Mouse (Mus musculus) kidney, adult 11 months (tissue): ENCODE results near the gene Rnf222.
A peak's percentile ranks its signal among the peaks of the same experiment; 100 is the strongest.

Experiments used
- DNase-seq: peaks from one replicate; pipeline ENCODE4 v3.0.0; 2022

The Rnf222 gene

DNA sequence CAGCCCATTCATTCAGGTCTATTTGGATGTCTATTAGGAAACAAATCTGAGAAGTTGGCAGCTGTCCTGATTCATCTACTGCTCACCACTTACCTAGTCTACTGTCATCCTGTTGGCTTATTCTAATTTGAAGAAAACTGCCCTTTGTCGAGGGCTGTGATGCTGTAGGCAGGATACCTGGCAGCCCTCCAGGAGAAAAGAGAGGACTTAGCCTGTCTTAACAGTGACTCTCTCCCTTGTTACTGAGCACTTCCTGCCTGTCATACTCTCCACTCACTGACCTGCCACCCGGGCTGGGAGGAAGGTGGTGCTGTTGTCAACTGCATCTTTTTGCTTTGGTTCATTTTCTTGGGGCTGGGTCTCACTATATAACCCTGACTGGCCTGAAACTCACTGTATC, 2.3 kb downstream of the Rnf222 start:
- no peak for DNase-seq

DNA sequence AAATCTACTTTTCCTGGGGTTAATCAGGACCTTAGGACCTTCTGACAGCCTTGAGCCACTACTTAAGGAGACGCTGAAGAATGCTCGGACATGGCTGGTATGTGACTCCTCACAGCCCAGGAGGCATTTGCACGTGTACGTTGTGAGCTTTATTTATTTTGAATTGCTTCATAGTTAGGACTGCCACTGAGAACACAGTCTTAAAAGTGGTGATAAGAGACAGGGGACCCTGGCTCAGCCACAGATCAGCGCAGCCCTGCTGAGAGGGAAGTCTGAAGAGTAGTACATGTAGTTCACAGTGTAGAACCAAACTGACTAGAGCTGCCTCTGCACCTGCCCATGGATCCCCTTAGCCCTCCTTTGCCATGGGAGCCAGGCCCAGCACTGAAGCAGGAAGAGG, 3.5 kb downstream of the Rnf222 start:
- no peak for DNase-seq

DNA sequence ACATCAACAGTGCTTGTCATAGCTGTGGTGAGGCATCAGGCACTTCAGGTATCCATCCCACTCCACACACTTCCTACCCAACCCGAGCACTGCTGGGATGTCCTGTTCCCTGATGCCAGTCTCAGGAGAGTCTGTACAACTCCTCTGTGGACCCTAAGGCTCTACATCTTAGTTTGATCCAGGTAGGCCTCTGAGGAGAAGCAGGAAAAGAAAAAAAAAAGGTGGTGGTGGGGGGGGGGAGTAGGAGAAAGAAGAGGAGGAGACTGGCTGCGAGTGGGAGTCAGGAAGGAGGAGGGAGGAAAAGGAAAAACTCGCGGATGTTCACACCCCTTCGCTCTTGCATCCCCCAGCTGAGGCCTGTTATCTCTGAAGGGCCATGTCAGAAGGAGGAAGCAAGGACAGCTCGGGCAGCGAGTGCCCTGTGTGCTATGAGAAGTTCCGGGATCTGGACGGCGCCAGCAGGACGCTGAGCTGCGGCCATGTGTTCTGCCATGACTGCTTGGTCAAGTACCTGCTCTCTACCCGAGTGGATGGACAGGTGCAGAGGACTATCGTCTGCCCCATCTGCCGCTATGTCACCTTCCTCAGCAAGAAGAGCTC, 4.0 kb downstream of the Rnf222 start:
- DNase-seq, result no peak

DNA sequence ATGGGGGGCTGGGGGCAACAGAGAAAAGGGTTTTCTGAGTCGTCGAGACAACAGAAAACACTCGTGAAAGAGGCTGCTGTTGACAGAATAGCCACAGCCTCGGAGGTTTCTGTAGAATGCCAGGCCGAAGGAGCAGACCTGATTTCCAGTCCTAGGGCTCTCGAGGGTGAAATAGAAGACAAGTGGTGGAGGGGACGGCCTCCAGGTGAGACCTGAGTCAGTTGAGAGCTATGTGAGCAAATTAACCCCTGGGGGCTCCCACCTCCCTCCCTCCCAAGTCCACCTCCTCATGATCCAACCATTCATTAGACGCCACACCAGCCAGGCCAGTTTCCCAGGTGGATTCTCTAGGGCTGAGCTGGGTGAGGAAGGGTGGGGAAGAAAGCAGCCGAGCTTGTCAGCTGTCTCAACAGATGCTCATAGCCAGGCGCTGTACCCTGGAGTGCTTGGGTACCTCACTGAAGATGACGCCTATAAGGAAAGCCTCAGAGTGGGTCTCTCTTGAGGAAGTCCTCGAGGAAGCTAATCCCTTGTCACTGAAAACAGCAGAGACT, 5.6 kb downstream of the Rnf222 start:
- no peak for DNase-seq

DNA sequence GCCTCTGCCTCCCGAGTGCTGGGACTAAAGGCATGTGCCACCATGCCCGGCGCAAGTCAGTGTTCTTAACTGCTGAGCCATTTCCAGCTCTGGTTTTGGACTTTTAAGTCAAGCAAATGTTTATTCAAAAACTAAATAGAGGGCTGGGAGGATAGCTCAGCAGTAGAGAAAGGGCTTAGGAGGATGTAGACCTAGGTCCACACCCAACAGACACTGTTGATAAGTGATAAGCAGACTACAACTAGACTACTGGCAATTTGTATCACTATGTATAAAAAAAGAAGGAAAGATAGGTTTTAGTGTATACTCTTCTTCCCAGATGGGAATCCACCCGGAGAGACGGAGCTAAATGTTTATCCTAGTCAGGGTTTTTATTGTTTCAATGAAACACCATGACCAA, 7.9 kb downstream of the Rnf222 start:
- DNase-seq, result no peak

DNA sequence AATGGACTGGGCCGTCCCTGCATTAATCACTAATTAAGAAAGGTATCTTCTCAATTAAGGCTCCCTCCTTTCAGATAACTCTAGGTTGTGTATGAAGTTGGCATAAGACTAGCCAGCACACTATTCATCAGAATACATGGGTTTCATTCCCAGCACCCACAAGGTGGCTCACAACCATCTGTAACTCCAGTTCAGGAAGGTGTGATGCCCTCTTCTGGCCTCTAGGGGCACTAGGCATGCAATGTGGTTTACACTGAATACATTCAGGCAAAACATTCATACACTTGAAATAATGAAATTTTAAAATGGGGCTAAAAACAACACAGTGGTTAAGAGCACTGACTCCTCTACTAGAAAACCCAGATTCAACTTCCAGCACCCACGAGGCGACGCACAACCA, 8.8 kb downstream of the Rnf222 start:
- DNase-seq, result no peak

DNA sequence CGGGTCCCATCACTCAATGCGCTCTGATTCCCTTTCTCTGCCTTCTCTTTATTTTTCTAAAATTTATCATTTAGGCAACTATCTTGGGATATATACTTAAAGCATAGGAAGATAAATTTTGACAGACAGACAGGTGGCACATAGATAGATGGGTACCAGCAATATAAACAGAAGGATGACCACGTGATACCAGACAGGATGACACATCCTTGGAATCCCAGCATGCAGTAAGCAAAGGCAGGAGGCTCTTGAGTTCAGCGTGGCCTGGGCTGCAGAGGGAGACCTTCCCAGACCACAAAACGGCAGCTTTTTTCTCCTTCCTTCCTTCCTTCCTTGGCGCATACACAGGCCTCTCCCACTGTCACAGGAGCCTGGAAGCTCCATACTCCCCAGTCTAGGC, 9.5 kb downstream of the Rnf222 start:
- DNase-seq, result no peak

DNA sequence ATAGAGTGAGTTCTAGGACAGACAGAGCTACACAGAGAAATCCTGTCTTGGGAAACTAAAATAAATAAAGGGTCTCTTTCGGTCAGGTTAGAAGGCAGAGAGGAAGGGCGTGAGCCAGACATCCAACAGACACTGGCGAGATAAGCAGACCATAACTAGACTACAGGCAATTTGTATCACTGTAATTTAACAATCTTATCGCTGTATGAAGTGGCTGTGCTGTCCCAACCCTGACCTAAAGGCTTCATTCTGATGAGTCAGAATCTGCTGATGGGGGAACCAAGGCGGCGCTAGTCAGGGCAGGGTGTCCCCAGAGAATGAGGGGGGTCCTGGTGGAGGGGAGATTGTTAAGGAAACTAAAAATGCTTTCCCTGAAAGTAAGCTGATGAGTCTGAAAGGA, 10.4 kb downstream of the Rnf222 start:
- DNase-seq, result no peak

DNA sequence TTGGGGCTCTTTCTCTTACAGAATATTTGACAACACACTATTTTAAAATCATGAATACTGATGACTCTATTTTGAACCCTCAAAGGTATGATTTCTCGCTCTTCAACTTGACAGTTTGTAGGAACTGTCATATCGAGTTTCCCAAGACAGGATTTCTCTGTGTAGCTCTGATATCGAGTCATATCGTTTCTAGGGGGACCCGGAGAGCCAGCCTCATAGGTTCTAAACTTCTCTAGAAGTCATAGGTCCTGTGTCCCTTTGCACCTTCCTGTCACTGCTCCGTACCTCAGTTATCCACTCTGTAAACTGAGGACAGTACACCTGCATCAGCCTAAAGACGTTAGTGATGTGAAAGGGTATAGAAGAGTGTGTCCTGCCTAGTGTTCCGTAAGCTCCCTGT, 11.5 kb downstream of the Rnf222 start:
- no peak for DNase-seq

DNA sequence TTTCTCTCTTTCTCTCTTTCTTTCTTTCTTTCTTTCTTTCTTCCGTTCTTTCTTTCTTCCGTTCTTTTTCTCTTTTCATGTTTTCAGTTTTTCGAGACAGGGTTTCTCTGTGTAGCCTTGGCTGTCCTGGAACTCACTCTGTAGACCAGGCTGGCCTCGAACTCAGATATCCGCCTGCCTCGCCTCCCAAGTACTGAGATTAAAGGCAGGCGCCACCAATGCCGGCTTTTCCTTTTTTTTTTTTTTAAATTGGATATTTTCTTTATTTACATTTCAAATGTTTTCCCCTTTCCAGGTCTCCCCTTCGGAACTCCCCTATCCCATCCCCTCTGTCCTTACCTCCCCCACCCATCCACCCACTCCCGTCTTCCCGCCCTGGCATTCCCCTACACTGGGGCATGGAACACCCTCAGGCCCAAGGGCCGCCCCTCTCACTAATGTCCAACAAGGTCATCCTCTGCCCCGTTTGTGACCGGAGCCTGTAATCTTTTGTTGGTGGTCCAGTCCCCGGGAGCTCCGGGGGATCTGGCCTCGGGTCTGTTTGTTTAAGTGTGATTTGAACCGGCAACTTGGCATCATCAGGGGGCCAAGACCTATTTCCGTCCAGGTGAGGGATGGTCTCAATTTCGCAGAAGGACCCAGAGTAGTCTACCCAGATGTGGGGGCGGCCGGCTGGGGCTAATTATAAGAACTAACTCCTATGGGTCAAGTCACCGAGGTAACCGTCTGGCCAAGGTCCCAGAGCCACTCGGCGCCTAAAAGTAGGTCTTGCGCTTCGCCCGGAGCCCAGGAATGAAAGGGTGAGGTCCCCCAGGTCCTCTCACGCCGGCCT, 12.4 kb downstream of the Rnf222 start:
- no peak for DNase-seq

DNA sequence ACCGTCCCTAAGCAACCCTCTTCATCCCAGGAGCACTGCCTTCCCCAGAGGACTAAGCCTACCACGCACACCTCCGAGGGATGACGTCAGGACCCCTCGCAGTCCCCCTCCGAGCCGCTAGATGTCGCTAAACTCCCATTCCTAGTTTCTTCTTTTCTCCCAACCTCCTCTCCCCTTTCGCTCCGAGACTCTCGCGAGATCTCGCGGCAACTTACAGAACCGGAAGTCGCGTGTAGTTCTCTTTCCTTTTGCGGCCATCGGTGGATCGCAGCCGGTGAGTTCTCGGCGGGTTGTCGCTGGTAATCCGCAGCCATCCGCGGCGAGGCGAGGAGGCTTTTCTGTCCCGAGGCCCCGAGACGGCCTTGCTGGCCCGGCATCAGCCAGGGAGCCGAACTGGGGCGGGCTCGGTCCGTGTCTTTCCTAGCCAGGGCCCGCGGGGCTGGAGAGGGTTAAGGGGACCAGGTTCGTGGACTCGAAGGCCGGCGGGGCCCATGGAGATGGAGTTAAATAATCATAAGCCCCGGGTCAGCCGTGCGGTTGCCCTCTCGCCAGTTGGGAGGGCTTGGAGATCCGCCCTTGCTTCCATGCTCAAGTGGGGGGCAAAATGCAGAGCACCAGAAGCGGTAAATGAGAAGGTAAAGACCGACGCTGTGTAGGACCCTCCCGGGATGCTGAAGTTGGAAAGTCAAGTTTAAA, 13.1 kb downstream of the Rnf222 start, which contains the start of gene Rpl26:
Gene Rpl26 (plus strand): TSS at position 233 of the 696 bp plus-strand sequence.
- DNase-seq, result peak; percentile 97

DNA sequence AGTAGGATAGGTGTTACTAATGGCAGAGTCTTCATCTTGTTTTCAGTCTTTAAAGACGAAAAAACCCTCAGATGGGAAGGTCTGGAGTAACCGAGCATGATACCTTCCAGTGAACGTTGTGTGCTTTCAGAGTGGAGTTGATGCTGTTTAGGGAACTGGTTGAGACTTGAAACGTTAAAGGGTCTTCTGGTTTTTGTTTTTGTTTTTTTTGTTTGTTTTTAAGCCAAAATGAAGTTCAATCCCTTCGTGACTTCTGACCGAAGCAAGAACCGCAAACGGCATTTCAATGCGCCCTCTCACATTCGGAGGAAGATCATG, 13.7 kb downstream of the Rnf222 start:
- DNase-seq, result no peak

DNA sequence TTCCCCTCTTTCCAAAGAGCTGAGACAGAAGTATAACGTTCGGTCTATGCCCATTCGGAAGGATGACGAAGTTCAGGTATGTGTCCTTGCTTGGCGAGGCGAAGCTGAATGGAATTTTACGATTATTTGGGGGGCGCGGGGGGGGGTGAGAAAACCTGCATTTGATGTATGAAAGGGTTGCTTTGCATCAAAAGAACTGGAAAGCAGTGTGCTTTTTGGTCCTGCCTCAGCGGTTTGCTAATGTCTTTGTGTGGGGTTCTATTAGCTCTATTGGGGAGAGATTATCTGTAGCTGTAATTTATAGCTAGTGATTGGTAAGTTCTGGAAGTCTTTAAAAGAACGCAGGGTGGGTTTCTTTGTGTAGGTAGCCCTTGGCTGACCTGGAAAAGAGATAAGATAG, 14.0 kb downstream of the Rnf222 start:
- DNase-seq, result no peak

DNA sequence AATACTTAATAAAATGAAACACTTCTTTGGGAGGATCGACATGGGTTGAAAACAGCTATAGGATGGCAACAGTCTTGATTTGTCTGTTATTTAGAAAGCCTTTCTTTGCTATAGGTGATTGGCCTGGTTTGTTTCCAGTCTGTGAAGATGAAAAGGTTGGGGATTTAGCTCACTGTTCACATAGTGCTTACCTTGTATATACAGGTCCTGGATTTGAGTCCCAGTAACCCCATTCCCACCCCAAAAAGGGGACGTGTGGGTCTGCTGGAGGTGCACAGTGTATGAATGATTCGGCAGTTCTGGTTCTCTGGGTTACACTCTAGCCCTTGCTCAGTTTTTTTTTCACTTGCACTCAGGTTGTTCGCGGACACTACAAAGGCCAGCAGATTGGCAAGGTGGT, 14.5 kb downstream of the Rnf222 start:
- DNase-seq, result no peak

DNA sequence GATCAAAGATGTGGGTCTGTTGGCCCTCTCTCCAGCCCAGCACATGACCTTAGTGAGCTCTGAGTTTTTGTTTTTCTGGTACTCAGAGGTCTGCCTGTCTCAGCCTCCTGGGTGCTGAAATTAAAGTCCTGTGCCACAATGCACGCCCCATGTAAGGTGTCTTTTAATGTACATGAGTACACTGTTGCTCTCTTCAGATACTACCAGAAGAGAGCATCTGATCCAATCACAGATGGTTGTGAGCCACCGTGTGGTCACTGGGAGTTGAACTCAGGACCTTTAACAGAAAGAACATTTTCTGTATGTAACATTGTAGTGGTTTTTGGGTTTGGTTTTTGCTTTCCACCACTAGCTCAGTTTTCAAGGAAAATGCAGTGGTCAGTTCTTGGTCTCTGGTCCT, 15.4 kb downstream of the Rnf222 start:
- DNase-seq, result no peak

DNA sequence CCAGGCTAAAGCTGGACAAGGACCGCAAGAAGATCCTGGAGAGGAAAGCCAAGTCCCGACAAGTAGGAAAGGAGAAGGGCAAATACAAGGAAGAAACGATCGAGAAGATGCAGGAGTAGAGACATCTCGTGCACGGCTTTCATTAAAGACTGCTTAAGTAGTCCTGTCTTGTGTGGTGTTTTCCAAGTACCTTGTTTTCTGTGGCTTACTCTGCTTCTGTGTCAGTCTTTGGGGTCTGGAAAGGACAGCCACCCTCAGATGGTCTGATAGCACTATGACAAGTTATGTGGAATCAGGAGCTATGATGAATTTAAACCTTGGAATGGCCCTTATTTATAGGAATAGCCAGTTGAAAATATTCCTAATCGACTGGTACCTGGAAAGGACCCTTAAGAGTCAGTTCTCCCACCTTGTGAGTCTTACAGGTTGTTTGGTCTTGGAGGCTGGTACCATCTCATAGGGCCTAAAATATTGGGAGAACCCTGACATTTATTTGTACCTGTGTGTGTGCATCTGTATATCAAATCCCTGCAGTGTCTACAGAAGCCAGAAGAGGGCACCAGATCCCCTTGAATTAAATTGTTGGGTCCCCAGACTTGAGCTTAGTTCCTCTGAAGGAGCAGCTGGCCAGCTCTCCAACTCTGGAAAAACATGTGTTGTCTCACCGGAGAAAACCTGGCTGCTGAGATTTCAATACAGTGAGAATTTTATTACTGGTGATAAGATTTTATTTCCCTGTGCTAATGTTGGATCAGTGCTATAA, 16.2 kb downstream of the Rnf222 start:
- DNase-seq, result peak; percentile 76

DNA sequence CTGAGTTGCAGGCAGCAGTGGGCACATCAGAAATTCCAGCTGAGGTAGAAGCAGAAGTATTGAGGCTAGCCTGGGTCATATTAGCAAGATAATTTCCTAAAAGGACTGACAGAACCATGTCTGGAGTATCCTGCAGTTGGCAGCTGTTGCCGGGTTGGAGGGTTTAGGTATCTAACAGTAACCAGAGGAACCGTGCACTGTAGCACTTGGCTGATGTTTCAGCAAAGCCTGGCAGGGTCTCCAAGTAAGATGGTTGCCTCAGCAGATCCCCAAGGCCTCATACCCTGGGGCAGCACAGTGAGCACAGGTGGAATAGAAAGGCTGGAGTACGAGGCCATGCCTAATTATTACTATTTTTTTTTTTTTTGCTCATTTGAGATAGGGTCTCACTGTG, 16.8 kb downstream of the Rnf222 start:
- no peak for DNase-seq

DNA sequence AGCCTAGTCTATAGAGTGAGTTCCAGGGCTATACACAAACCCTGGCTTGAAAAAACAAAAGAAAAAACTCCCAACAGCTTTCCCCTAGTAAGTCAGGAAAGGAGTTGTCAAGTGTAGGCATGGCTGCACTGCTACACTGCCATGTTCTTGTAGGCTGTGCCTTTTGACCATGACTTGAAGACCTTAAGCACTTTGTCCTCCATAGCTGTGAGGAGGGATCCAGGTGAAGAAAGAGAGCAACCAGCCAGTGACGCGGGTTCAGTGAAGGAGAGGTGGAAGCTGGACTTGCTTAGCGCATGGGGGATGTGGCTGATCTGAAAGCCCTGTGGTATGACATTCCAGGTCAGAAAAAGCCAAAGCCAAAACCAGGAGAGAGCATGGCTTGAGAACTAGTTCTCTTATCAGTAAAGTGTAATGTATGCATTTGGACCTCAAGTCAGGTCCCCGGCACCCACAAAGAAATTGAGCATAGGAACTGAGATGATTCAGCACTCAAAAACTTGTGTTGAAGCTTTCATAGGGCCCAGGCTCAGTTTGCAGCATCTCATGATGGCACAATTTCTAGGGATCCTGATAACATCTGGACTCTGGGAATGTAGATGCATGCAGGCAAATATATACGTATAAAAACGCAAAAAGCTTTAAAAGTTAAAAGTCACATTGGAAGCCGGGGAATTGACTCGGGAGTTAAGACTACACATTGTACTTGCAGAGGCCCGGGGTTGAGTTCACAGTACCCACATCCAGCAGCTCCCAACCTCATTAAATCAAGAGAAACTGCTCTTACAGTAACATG, 17.5 kb downstream of the Rnf222 start:
- DNase-seq, result no peak

DNA sequence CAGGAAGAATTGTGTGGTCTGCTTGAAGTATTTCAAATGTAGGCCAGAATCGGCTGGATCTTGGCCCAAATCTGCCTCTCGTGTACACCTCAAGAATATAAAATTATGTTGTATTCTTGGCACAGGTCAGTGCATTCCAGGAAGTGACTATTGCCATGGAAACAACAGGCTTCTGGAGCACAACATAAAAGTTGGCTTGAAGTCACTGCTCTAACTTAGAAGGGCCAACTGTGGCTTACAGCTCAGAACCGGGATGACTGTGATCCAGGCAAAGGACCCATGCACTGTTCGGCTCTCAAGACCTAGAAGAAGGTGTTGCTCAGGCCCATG, 18.1 kb downstream of the Rnf222 start:
- no peak for DNase-seq

DNA sequence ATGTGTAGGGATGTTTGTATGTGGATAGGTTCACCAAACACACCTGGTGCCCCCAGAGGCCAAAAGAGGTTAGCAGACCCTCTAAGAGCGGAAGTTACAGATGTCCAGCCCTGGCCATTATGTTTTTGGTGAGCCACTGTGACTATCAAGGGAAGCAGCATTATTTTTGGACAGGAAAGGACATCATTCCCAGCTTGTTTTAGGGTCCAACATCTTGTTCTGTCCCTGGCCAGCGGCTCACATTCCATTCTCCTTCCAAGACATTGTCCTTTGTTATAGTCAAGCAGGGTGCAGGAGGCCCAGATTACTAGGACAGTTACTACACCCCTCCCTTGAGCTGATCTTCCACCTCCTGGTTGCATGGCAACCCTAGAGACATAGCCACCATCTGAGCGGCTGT, 18.9 kb downstream of the Rnf222 start:
- no peak for DNase-seq

DNA sequence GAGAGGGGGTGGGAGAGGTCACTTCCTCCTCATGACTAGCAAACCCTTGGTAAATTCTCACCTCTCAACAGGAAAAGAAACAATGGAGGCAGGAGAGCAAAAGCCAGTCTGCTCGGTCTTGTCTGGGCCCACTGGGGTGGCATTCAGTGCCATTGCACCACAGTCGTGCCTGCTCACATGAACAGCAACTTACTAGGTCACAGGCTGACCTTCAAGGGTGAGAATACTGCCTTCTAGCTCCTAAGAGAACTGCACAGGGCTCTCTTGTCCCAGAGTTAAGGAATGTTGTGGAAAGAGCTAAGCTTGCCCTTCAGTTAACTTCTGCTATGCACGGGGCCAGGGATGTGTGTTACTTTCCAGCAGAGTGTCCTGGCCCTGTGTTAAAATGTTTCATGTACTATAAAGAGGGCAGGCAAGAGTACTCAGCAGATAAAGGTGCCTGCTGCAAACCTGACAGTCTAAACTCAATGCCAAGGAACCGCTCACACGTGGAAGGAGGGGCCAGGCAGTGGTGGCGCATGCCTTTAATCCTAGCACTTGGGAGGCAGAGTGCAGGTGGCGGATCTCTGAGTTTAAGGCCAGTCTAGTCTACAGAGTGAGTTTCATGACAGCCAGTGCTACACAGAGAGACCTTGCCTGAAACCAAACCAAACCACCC, 20.6 kb downstream of the Rnf222 start:
- DNase-seq, result peak; percentile 56
